Mouse (Mus musculus): Measurements from ENCODE around the gene Srms.

GRCm38 (mm10) chr2:181157716-181158302 is 55.2 kb downstream of the Srms start:
- TF ChIP-seq CTCF (IDR thresholded peaks at IDR 0.05; ENCODE audit: low read depth) (no peak), EP300 (optimal IDR thresholded peaks at IDR 0.05) (no peak)
